In genomic region chr19:40386916-40387315, GRCm38 (mm10) we compare ENCODE assay signal across 16 mouse cellular contexts.
"Had no signal": no experiment of that assay in that cellular context is flagged by ENCODE, and none has a peak within 500 bp of the region (broad histone marks: within the 10 kb centered on the region; RNA-seq: fewer than 3 reads in every experiment).

No protein-coding gene starts in this region.

- H3K36me3 ChIP-seq: stomach, embryonic 15.5 days had no signal

- H3K4me3 ChIP-seq: neural tube, embryonic 13.5 days; neural tube, embryonic 15.5 days; stomach, embryonic 15.5 days had no signal

- H3K4me2 ChIP-seq: neural tube, embryonic 13.5 days; neural tube, embryonic 15.5 days; stomach, embryonic 15.5 days had no signal

- H3K4me1 ChIP-seq: stomach, embryonic 15.5 days had no signal

- H3K9me3 ChIP-seq: neural tube, embryonic 13.5 days; neural tube, embryonic 15.5 days; stomach, embryonic 15.5 days had no signal

- H3K27me3 ChIP-seq: neural tube, embryonic 13.5 days; neural tube, embryonic 15.5 days; stomach, embryonic 15.5 days had no signal

- H3K27ac ChIP-seq: neural tube, embryonic 13.5 days; neural tube, embryonic 15.5 days; stomach, embryonic 15.5 days; stomach, postnatal 0 days had no signal

- DNase-seq: retina, postnatal 1 day; right cerebral cortex, adult 18-20 months; right cerebral cortex, postnatal 14 days; right cerebral cortex, postnatal 25 days; right cerebral cortex, postnatal 4 days; spleen, adult 18-20 months; thymus, adult 18-20 months; thymus, adult 2 months; thymus, postnatal 14 days; thymus, postnatal 25 days; thymus, postnatal 36 days; thymus, postnatal 4 days had no signal

- H3K9ac ChIP-seq: neural tube, embryonic 13.5 days; neural tube, embryonic 15.5 days; stomach, embryonic 15.5 days had no signal
